Mouse (Mus musculus): ENCODE data around the gene Cavin2. TPM values are rescaled to one million over a fixed set of nuclear protein-coding genes. Genes with fewer than 3 reads are reported as not detected.

The Cavin2 gene
- polyA plus RNA-seq (2014; fragmentation: Illumina TruSeq; extraction: RNeasy Lipid Tissue Mini Kit (QIAGEN cat#74804); ENCODE audit: low read depth, low replicate concordance): 98.0 TPM

GRCm38 (mm10) chr1:51288755-51289619 is at the start of gene Cavin2:
Gene Cavin2 (plus strand): TSS chr1:51289126.

Other genes starting within 250 kb of the Cavin2 start
- 59.4 TPM for gene Nabp1, start 189.3 kb downstream of the Cavin2 start, polyA plus RNA-seq (2014; fragmentation: Illumina TruSeq; extraction: RNeasy Lipid Tissue Mini Kit (QIAGEN cat#74804); ENCODE audit: low read depth, low replicate concordance)